Mouse (Mus musculus): ENCODE data around the gene Samd4.

Samd4 gene

DNA sequence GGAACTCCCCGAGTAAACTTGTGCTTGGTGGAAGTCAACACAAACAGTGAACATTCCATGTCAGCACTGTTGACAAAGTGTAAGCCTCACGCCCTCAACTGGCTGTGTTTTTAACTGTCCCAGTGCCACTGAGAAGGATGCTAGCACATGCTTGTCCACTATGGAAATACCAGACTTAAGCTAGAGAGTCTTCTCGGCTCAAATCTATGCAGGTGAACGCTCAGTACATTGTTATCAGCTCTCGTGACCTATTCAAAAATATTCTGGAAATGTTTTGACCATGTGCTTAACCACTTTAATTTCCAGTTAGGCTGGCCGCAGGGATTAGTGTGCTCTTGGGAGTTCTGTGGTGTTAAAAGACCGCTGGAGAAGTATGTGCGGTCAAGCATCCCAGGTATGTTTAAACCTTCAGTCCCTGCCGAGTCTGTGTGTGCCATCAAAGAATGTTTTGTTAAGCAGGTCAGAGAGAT is 73.0 kb downstream of the Samd4 start:
- DNase-seq (ENCODE audit: low spot score): no peak

DNA sequence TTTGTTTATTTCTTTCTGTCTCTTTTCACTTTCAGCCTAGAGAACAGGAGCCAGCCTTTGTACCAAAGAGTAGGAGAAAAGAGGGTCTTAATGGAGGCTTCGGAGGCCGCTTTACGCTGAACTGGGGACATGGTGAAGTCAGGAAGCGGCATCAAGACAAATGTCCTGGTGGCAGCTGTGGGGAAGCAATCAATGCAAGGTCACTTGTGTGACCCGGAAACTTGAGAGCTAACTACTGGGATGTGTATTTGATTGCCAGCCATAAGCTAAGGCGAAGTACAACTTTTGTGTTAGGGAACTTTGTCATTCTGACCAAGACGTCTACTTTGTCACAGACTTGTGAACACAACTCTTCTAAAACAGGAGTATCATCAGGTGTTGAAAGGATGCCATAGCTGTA is 73.5 kb downstream of the Samd4 start:
- DNase-seq (ENCODE audit: low spot score): no peak

DNA sequence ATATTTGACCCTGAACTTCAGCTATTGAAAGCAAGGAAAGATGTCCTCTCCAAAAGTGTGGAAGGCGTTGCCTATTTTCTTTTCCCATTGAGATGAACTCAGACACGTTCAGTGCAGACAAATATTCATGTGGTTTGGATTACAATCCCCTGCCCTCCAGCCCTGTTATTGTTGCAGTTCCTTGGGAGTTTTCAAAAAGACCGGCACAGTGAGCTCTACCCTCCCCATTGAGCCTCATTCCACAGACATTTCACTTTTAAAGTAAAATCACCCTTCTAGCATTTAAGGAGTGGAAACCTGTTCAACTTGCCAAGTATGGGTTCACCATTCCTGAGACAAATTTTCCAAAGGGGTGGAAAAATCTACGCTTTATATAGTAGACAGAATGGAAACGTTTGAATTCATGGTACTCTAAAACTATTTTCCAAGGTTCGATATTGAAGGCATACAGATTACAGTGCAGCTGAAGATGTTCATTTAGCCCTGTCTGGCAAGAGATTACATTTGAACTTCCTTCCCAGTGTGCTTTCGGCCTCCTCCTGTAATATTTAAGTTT is 76.6 kb downstream of the Samd4 start:
- no peak for DNase-seq (ENCODE audit: low spot score)

DNA sequence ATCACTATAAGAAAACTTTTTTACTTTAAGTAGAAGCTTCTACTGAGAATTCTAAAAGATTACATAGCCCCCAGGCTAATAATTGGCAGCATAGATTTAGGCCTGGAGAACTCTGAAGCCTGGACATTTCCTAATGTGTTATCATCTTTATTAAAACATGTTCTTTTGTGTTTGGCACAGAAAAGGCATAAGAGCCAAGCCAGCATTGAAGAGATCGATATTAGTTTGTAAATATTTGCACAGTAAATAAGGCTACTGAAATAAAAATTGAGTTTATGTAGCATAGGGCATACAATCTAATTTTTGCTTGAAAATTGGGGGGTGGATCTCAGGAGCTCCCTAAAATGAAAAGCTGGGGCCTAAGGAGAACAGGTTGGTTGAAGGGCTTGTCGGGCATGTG is 77.2 kb downstream of the Samd4 start:
- DNase-seq (ENCODE audit: low spot score): no peak

DNA sequence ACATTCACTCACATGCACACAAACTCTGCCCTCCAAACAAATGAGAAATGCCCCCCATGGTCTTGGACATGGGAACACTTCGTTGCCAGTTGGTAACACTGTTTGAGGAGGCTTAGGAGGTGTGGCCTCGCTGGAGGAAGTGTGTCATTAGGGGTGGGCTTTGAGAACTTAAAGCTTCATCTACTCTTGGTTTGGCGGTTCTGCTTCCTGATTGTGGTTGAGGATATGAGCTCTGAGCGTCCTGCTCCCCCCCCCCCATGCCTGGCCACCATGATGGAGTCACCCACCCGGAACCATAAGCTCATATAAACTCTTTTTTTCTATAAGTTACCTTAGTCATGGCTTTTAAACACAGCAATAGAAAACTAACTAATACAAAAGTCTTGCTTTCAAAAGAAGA is 80.2 kb downstream of the Samd4 start:
- DNase-seq (ENCODE audit: low spot score): no peak

DNA sequence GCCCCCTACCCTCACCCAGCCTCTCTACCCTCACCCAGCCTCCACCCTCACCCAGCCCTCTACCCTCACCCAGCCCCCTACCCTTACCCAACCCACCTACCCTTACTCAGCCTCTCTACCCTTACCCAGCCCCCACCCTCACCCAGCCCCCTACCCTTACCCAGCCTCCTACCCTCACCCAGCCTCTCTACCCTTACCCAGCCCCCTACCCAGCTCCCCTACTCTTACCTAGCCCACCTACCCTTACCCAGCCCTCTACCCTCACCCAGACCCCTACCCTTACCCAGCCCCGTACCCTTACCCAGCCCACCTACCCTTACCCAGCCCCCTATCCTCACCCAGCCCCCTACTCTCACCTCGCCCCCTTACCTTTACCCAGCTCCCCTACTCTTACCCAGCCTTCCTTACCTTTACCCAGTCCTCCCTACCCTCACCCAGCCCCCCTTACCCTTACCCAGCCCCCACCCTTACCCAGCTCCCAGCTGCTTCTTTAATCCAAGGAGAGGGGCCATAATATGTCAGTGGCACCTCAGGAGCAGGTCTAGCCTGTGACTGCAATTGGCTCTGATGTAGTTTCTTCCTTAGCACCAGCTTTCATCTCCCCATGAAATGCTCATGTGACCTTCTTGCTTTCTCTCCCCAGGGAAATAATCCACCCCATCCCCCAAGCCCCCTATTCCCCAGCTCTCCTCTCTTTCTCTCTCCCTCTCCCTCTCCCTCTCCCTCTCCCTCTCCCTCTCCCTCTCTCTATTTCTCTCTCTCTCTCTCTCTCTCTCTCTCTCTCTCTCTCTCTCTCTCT is 81.6 kb downstream of the Samd4 start:
- no peak for DNase-seq (ENCODE audit: low spot score)

DNA sequence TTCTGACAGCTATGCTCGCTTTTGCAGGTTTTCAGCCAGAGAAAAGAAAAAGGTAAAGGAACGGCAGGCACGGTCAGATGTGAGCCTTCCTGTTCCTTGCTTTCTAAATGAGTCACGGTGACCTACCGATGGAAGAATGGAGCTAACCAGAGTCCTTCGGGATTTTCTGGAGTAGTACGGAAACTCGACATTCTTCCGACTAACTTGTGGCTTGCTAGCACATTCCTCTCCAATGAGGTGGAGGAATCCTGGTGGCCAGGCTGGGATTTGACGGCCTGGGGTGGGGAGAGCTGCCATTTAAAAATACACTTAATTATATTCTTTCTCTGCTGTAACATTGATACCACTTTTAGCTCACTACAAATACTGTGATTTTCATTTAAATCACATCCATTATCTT is 83.6 kb downstream of the Samd4 start:
- no peak for DNase-seq (ENCODE audit: low spot score)

DNA sequence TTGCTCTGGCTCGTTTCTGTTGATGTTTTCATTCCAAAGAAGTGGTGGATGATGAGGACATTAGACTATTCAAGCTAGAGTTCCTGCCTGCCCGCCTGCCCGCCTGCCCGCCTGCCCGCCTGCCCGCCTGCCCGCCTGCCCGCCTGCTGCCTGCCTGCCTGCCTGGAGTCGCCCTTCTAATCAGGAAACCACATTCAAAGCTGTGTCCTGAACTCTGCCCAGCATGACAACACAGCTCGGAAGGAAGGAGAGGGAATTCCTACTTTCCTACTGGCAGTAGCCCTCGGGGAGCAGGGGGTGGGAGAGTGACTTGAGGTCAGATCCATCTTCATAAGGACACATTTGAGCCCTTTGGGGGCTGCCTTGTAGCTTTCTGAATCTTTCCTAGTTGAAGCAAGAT is 85.4 kb downstream of the Samd4 start:
- DNase-seq (ENCODE audit: low spot score): no peak

DNA sequence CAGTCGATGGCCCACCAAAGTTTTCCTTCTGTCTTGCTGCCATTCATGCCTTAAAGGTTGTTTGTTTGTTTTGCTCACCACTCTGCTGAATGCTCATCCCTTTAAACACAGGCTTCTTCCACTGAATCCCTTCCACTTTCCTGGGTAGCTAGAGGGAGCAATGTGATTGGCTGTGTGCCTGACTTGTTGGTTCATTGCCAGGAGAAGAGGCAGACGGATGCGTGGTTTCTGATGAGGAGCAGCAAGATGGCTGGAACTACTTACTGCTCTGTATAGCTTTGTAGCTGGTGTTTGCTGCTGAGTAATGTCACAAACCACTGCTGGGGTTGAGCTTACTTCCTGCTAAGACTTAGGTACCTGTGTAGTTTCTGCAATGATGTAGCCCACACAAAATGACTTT is 88.0 kb downstream of the Samd4 start:
- DNase-seq (ENCODE audit: low spot score): no peak

DNA sequence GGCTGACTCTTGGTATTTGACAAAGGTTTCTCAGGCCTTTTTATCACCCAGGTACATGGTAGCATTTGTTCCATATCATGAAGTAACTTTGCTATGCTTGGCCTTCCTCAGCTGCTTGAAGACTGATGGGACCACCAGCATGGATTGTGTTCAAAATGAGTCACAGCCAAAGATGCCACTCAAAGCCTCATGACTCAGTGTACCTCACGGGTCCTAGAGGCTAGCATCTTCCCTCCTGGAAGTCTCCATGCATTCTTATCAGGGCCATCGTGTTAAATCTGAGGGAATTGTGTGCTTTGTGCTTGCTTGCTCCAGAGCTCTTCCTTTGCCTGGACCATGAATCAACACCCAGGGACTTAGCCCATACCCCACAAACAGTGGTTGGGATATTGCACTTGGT is 89.1 kb downstream of the Samd4 start:
- no peak for DNase-seq (ENCODE audit: low spot score)

DNA sequence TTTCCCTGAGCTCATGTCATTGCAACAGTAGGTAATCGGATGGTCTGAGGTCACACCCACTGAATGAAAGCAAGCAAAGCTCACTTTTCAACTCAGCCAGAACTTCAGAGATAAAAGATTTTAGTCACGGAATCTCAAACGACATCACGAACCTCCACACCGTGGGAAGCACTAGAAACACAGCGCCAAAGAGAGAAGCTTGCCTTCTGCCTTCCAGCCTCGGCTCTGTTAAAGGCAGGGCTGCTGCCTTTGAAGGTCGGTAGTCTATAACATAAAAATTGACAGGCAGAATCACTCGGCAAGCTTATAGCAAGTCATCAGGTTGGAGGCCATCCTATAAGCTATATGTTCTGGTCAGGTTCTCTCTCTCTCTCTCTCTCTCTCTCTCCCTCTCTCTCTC is 92.2 kb downstream of the Samd4 start:
- DNase-seq (ENCODE audit: low spot score): no peak

DNA sequence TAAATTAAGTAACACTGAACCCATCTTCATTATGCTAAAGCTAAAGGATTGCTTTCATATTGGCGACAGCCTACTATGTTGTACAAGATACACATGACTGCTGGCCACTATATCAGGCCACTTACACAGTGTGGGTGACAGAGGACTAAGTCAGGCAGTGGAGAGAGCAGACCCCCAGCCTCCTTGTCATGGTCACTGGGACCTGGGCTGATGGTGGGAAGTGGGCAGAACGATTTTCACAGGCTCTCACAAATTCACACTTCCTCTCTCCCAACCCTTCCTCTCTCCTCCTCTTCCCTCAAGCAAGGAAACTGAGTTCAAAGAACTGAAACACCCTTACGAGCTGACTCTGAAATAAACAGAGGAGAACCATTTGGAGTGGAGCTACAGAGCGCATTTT is 93.3 kb downstream of the Samd4 start:
- no peak for DNase-seq (ENCODE audit: low spot score)

DNA sequence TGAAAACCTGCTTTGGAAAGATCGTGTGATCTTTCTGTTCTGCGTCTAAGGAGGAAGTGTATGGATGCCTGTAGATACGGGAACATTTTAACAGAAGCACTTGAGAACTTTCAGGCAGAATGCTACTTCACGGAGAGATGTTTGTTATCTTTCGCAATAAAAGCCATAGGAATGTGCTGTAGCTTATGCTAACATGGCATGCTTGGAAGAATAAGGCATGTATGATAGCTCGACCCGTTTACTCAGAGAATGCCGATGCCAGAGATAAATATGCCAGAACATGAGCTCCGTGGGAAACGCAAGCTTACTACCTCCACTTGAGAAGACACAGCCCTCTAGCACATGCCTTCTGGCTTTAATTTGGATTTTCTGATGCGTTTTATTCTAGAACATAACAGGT is 94.1 kb downstream of the Samd4 start:
- no peak for DNase-seq (ENCODE audit: low spot score)

DNA sequence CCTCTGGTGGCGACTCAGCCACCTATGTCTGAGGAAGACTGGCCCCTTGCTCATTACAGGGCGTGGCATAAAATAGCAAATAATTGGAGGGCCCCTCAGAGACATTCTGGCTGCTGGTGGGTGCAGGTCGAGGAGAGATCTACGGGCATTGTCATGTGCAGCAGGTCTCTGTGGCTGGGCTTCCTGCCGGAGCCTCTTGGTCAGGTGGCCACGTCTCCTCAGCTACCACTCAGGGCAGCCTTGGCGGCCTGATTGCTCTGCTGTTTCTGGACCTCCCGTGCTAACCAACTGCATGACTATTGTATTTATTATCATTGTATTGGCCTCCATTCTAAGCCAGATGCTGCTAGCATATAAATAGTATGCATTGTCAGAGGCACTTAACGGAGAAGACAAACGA is 95.0 kb downstream of the Samd4 start:
- DNase-seq (ENCODE audit: low spot score): no peak

DNA sequence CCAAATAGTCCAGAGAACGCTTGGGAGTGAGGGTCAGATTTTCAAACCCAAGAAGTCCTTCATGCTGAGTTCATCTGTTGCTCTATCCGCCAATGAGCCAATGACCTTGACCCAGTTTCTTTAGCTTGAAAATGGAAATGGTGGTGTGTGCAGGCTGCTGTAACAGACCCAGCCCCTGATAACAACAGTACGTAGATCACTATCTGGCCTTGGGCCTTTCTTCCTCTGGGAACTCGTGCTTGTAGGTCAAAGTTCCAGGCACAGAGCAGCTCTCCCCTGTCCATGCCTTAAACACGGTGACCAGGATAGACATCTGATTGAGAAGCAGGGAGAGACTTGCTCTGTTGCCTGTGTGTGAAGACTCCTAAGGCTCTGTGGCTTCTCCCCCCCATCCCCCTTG is 96.5 kb downstream of the Samd4 start:
- no peak for DNase-seq (ENCODE audit: low spot score)

DNA sequence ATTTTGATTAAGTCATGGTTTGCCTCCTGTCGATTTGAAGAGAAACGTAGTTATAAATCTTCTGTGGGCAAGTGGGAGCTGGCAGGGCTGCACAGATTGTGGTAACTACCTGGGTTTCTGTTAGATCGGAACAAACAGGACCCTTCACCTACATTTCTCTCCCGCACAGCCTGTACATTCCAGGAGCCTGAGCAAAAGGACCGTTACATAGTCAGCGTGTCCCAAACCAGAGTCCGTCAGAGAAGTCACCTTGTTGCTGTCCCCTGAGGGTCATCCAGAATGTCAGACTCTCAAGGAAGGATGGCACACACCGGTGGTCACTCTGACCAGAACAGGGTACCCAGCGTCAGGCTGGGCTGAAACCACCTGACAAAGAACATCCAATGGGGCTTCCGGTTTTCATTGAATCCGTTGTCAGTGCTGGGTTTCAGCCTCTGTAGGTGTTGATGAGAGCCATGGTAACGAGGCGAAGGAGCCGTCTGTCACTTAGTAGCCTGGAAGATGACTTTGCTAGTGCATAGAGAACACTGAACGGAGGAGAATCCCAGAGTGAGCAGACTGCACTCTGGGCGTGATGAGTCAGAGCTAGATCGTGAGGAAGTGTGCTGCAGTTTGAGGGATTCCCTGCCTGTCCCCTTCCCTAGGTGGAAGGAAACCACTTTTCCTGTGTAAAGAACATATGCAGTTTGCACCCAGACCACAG is 98.2 kb downstream of the Samd4 start:
- no peak for DNase-seq (ENCODE audit: low spot score)

DNA sequence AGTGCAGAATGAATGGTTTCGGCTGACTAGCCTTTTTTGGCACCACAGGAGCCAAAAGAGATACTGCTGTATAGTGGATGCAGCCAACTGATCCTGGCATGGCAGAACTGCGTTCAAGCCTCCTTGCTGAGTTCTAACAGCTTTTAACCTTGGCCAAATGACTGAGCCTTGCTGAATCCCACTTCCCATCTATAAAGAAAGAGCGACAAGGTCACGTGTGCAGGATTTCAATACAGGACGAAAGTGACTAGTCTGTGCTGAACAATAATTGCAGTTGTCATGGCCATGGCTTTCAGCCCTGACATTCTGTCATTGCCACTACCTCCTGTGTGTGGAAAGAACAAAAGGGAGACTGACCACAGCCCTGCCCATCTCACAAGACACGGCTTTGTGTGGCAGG is 99.5 kb downstream of the Samd4 start:
- no peak for DNase-seq (ENCODE audit: low spot score)

DNA sequence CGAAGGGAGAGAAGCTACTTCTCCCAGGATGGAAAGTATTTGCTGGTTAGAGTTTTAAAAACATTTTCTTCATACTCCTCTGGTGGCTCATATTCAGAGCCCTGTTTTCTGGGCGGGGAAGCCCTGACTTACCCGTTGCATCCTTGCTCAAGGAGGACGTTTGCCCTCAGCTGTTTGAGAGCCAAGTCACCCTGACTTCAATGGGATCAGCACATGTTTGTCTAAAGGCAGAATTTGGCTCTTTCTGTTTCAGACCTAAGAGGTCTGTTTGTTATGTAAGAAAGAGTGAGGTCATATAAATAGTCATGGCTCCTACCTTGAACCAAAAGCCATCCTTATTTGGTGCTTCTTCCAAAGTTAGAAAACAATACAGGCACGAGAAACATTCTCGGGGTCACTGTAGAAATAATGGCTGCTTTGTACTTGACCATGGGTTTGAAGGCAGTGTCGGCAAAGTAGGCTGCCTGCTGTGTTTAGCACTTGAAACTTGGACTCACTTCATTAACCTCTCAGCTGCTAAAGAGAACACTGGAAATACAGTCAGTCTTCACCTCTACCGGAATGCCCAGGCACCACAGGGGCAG is 102.0 kb downstream of the Samd4 start:
- no peak for DNase-seq (ENCODE audit: low spot score)

DNA sequence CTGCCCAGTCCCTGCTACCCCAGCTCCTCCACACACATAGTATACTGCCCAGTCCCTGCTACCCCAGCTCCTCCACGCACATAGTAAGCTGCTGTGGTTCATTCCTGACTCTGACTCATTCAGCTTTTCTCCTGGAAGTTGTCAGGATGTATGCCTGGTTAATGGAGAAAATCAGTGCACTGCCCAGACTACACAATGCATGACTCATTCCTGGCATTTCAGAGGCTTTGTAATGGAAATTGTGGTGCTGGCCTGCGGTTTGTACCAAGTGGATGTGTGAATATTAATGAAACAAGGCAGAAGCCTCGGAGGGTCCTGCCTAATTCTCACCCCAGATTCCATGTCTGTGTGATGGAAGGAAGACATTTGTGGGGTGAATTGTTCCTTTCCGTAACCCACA is 107.0 kb downstream of the Samd4 start:
- no peak for DNase-seq (ENCODE audit: low spot score)

DNA sequence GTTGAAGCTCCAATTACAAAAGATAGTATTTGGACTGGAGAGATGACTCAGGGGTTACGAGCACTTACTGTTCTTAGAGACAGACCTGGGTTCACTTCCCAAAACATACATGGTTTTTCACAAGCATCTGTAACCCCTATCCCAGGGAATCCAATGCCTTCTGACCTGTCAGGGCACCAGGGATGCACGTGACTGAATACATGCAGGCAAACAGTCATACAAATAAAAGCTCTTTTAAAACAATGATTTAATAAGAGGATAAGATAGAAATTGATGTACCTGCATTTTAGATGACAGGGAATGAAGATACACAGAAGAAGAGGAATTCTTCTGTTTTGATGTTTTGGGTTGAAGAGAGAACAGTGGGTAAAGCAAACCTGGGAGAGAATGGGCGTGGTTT is 107.8 kb downstream of the Samd4 start:
- no peak for DNase-seq (ENCODE audit: low spot score)

DNA sequence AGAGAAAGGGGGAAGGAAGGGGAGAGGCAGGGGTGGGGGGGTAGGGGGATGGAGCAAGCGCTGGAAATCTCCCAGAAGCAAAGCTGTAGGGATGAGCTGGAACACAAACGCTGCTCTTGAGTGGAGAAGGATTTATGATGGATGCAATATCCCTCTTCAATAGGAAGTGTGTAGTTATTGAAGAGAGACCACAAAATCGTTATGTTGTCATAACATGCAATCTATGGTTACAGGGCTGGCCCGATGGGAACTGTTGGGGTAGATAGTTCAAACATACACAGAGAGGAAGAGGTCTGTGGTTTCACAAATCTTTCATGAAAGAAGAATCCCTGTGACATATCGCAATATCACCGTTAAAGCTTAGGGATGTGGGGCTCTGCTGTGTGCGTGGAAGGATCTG is 112.0 kb downstream of the Samd4 start:
- no peak for DNase-seq (ENCODE audit: low spot score)

DNA sequence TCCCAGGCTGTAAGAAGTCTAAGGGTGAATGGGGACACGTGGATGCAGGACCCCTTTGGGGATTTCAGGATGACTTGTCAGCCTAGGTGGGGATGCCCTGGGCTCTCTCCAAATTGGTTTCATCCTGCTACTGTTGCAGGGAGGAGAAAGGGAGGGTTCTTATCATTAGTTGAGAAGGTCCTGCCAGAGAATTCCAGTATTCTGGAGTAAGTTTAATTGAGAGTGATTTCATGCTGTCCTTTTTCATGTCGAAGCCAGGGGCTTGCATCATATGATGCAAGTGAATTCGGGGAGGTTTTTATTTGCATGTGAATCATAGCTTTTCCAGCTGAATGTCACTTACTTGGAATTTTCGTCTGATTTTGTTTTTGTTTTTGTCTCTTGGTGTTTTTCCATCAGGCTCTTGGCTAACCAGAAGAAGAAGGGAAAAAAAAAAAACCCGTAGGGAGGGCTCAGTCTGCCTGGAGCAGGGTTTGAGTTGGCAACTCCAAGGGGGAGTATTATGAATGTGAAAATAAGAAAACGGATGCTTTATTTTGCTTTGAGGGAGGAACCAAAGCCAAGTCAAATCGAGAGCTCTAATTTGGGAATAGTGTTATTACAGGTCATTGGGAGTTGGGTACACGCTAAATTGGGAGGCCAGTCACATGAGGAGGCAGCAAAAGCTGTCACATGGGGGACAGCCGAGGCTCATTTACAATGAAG is 116.8 kb downstream of the Samd4 start:
- DNase-seq (ENCODE audit: low spot score): no peak

All from urinary bladder, postnatal 10 days (tissue).